Mouse (Mus musculus) myocyte (in vitro differentiated cells): ENCODE results near the gene Fam131b. TPM values are rescaled to one million over a fixed set of nuclear protein-coding genes. Genes with fewer than 3 reads are reported as not detected.

Experiments
- H3K27me3 ChIP-seq: one replicate; pipeline ENCODE4 v1.6.1; 2011; ENCODE audit not compliant: control insufficient read depth, insufficient read depth, insufficient read length
- H3K36me3 ChIP-seq: one replicate; pipeline ENCODE4 v1.6.1; 2011; ENCODE audit not compliant: control insufficient read depth, insufficient read depth
- H3K4me2 ChIP-seq: one replicate; pipeline ENCODE4 v1.6.1; 2011; ENCODE audit warnings: low read depth, control low read depth
- H3K4me3 ChIP-seq: one replicate; pipeline ENCODE4 v1.5.1; 2011; ENCODE audit warnings: mild to moderate bottlenecking, control low read depth, moderate library complexity
- H3K79me2 ChIP-seq: one replicate; pipeline ENCODE4 v1.6.1; 2011; ENCODE audit not compliant: control insufficient read depth, insufficient read depth
- H3ac ChIP-seq: one replicate; pipeline ENCODE4 v1.6.1; 2011; ENCODE audit not compliant: control insufficient read depth, insufficient read length
- CEBPB ChIP-seq: IDR thresholded peaks from 2 replicates; pipeline ENCODE4 v1.6.1; 2011; ENCODE audit warnings: mild to moderate bottlenecking, moderate library complexity; ENCODE audit not compliant: poor library complexity, insufficient read depth, severe bottlenecking
- E2F4 ChIP-seq: IDR thresholded peaks from one replicate; pipeline ENCODE4 v1.6.1; 2011; ENCODE audit warnings: mild to moderate bottlenecking, control low read depth, moderate library complexity; ENCODE audit not compliant: insufficient read depth
- MAX ChIP-seq: IDR thresholded peaks from one replicate; pipeline ENCODE4 v1.6.1; 2011; ENCODE audit warnings: low read depth, mild to moderate bottlenecking, control low read depth
- MYOD1 ChIP-seq, 3 experiments: IDR thresholded peaks; one replicate each; pipeline ENCODE4 v1.6.1; 2011; ENCODE audit warnings: control low read depth in 2 of 3, low read depth in 2 of 3, mild to moderate bottlenecking in 2 of 3, moderate library complexity in 1 of 3; ENCODE audit not compliant: insufficient read length in 2 of 3, control insufficient read depth in 1 of 3
- MYOG ChIP-seq, 3 experiments: IDR thresholded peaks; one replicate each; pipeline ENCODE4 v1.6.1; 2011; ENCODE audit warnings: control low read depth in 2 of 3, low read depth in 2 of 3, mild to moderate bottlenecking in 2 of 3; ENCODE audit not compliant: insufficient read length in 2 of 3, control insufficient read depth in 1 of 3, insufficient read depth in 1 of 3
- POLR2A ChIP-seq: IDR thresholded peaks from one replicate; pipeline ENCODE4 v1.6.1; 2011; ENCODE audit warnings: low read depth, mild to moderate bottlenecking, control low read depth, moderate library complexity; ENCODE audit not compliant: insufficient read length
- POLR2AphosphoS2 ChIP-seq: IDR thresholded peaks from one replicate; pipeline ENCODE4 v1.6.1; 2011; ENCODE audit warnings: low read depth, control low read depth; ENCODE audit not compliant: insufficient read length
- REST ChIP-seq: IDR thresholded peaks from one replicate; pipeline ENCODE4 v1.6.1; 2011; ENCODE audit warnings: mild to moderate bottlenecking, control low read depth, moderate library complexity; ENCODE audit not compliant: insufficient read depth, insufficient read length
- SRF ChIP-seq: IDR thresholded peaks from one replicate; pipeline ENCODE4 v1.6.1; 2011; ENCODE audit warnings: low read depth; ENCODE audit not compliant: control insufficient read depth, insufficient read length
- TCF12 ChIP-seq: IDR thresholded peaks from one replicate; pipeline ENCODE4 v1.6.1; 2011; ENCODE audit warnings: mild to moderate bottlenecking, control low read depth; ENCODE audit not compliant: poor library complexity, insufficient read depth, severe bottlenecking
- TCF3 ChIP-seq: IDR thresholded peaks from one replicate; pipeline ENCODE4 v1.6.1; 2011; ENCODE audit warnings: low read depth, control low read depth; ENCODE audit not compliant: insufficient read length
- USF1 ChIP-seq: IDR thresholded peaks from one replicate; pipeline ENCODE4 v1.6.1; 2011; ENCODE audit warnings: low read depth, mild to moderate bottlenecking, control low read depth, moderate library complexity
- polyA plus RNA-seq: library from polyadenylated mRNA; unstranded; fragments of >200 nt; fragmentation: generic; extraction: Trizol; gene quantifications from one replicate; pipeline ENCODE4 v1.2.1, GENCODE M21; 2012; ENCODE audit warnings: missing spikeins

The Fam131b gene
- polyA plus RNA-seq, 1 experiment = 4.2 TPM

GRCm38 (mm10) chr6:42372001-42372400 is 47.6 kb upstream of the Fam131b start:
- H3K4me3 ChIP-seq = peak overlapping the region; percentile 22
- H3ac ChIP-seq = no peak overlapping the region
- peak overlapping the region; percentile 83 for H3K4me2 ChIP-seq
- no peaks in the 10 kb centered on the region for H3K79me2 ChIP-seq
- no peaks in the 10 kb centered on the region for H3K27me3 ChIP-seq
- H3K36me3 ChIP-seq = no peaks in the 10 kb centered on the region
- TF ChIP-seq POLR2A (no peak), MYOG (IDR thresholded peaks at IDR 0.05; ENCODE audit: control insufficient read depth in 1 of 3, insufficient read depth in 1 of 3, insufficient read length in 2 of 3, low read depth in 2 of 3) (no peak), POLR2AphosphoS2 (no peak), SRF (no peak), E2F4 (no peak), USF1 (no peak)

- no peaks in the 10 kb centered on the region for H3K36me3 ChIP-seq
- no peak overlapping the region for H3ac ChIP-seq
- no peak overlapping the region for H3K4me3 ChIP-seq
- H3K79me2 ChIP-seq = no peaks in the 10 kb centered on the region
- no peak overlapping the region for H3K4me2 ChIP-seq
- TF ChIP-seq TCF3 (no peak), MYOD1 (IDR thresholded peaks at IDR 0.05; ENCODE audit: control insufficient read depth in 1 of 3, insufficient read length in 2 of 3, low read depth in 2 of 3) (no peak), REST (no peak), MYOG (IDR thresholded peaks at IDR 0.05; ENCODE audit: control insufficient read depth in 1 of 3, insufficient read depth in 1 of 3, insufficient read length in 2 of 3, low read depth in 2 of 3) (no peak), USF1 (no peak), CEBPB (no peak), POLR2AphosphoS2 (no peak), SRF (no peak), E2F4 (no peak), TCF12 (no peak), POLR2A (no peak), MAX (no peak)
- H3K27me3 ChIP-seq = no peaks in the 10 kb centered on the region
Observed at GRCm38 (mm10) chr6:42370630-42371363, 46.4 kb upstream of the Fam131b start.

- TF ChIP-seq E2F4 = no peak
- TF ChIP-seq MYOG (IDR thresholded peaks at IDR 0.05; ENCODE audit: control insufficient read depth in 1 of 3, insufficient read depth in 1 of 3, insufficient read length in 2 of 3, low read depth in 2 of 3) = no peak
- TF ChIP-seq POLR2AphosphoS2 = no peak
- TF ChIP-seq MYOD1 (IDR thresholded peaks at IDR 0.05; ENCODE audit: control insufficient read depth in 1 of 3, insufficient read length in 2 of 3, low read depth in 2 of 3) = no peak
- no peak for TF ChIP-seq CEBPB
- TF ChIP-seq TCF12 = no peak
- Histone ChIP-seq H3K4me3 (no peak overlapping the region), H3ac (no peak overlapping the region), H3K27me3 (no peaks in the 10 kb centered on the region), H3K36me3 (no peaks in the 10 kb centered on the region), H3K79me2 (no peaks in the 10 kb centered on the region), H3K4me2 (no peak overlapping the region)
Observed at GRCm38 (mm10) chr6:42369870-42370269, 45.4 kb upstream of the Fam131b start.

- TF ChIP-seq TCF12 = no peak
- TF ChIP-seq MYOG (IDR thresholded peaks at IDR 0.05; ENCODE audit: control insufficient read depth in 1 of 3, insufficient read depth in 1 of 3, insufficient read length in 2 of 3, low read depth in 2 of 3) = no peak
- no peak for TF ChIP-seq POLR2A
- TF ChIP-seq REST = no peak
- TF ChIP-seq POLR2AphosphoS2 = peak; percentile 11
Observed at GRCm38 (mm10) chr6:42365215-42365614, 40.8 kb upstream of the Fam131b start.

GRCm38 (mm10) chr6:42364607-42365006 is 40.2 kb upstream of the Fam131b start:
- Histone ChIP-seq H3ac (no peak overlapping the region), H3K27me3 (no peaks in the 10 kb centered on the region), H3K4me3 (no peak overlapping the region), H3K79me2 (no peaks in the 10 kb centered on the region), H3K4me2 (no peak overlapping the region), H3K36me3 (peaks cover 13% of the 10 kb centered on the region)
- peak; percentile 28 for TF ChIP-seq POLR2A
- no peak for TF ChIP-seq MAX
- no peak for TF ChIP-seq CEBPB
- TF ChIP-seq SRF = no peak
- no peak for TF ChIP-seq E2F4
- TF ChIP-seq TCF12 = no peak
- TF ChIP-seq MYOD1 (IDR thresholded peaks at IDR 0.05; ENCODE audit: control insufficient read depth in 1 of 3, insufficient read length in 2 of 3, low read depth in 2 of 3) = no peak
- TF ChIP-seq REST = no peak
- TF ChIP-seq POLR2AphosphoS2 = peak; percentile 67
- no peak for TF ChIP-seq TCF3
- no peak for TF ChIP-seq USF1

More at GRCm38 (mm10) chr6:42365215-42365614, 40.8 kb upstream of the Fam131b start:
- peaks cover 6% of the 10 kb centered on the region for H3K36me3 ChIP-seq
- no peak overlapping the region for H3K4me3 ChIP-seq
- no peaks in the 10 kb centered on the region for H3K27me3 ChIP-seq
- no peak overlapping the region for H3ac ChIP-seq
- no peaks in the 10 kb centered on the region for H3K79me2 ChIP-seq
- no peak overlapping the region for H3K4me2 ChIP-seq
